Mouse (Mus musculus): Measurements from ENCODE around the gene Tmem88. TPM values are rescaled to one million over a fixed set of nuclear protein-coding genes. Genes with fewer than 3 reads are reported as not detected.

The Tmem88 gene
- polyA plus RNA-seq, 1 experiment = 9.3 TPM

GRCm38 (mm10) chr11:69366157-69366854 is 31.7 kb downstream of the Tmem88 start:
- Histone ChIP-seq H3K27ac (ENCODE audit: control insufficient read depth, insufficient read depth, low read length) (peak overlapping the region; percentile 42), H3K4me1 (replicated peaks; ENCODE audit: control insufficient read depth, insufficient read depth, low read length) (peaks cover 37% of the 10 kb centered on the region), H3K4me3 (ENCODE audit: control insufficient read depth, insufficient read depth, low read length) (peak overlapping the region; percentile 44), H3K27me3 (ENCODE audit: control insufficient read depth, insufficient read depth, low read length) (no peaks in the 10 kb centered on the region), H3K36me3 (ENCODE audit: control insufficient read depth, insufficient read depth, low read length) (peaks cover 10% of the 10 kb centered on the region; the same call in 1 of the 2 replicates)
- WGBS = under 1% methylated on average over 26 of the region's 26 CpGs
- TF ChIP-seq POLR2A (IDR thresholded peaks at IDR 0.05; ENCODE audit: control insufficient read depth, extremely low read depth, insufficient read depth, low read length, poor library complexity) = peak; percentile 51; the same call in 1 of the 2 replicates
- no peak; the same call in 1 of the 2 replicates for TF ChIP-seq CTCF (IDR thresholded peaks at IDR 0.05; ENCODE audit: borderline replicate concordance, control insufficient read depth, extremely low read depth, insufficient read depth, low read length, poor library complexity)
- peak; percentile 90 for DNase-seq

- H3K27me3 ChIP-seq (ENCODE audit: control insufficient read depth, insufficient read depth, low read length) = no peaks in the 10 kb centered on the region
- peak overlapping the region; percentile 42; the same call in 1 of the 2 replicates for H3K27ac ChIP-seq (ENCODE audit: control insufficient read depth, insufficient read depth, low read length)
- 42% methylated on average over 6 of the region's 6 CpGs for WGBS
- peak overlapping the region; percentile 44; the same call in 1 of the 2 replicates for H3K4me3 ChIP-seq (ENCODE audit: control insufficient read depth, insufficient read depth, low read length)
- H3K4me1 ChIP-seq (replicated peaks; ENCODE audit: control insufficient read depth, insufficient read depth, low read length) = peaks cover 35% of the 10 kb centered on the region
- TF ChIP-seq POLR2A (IDR thresholded peaks at IDR 0.05; ENCODE audit: control insufficient read depth, extremely low read depth, insufficient read depth, low read length, poor library complexity) = no peak
- TF ChIP-seq CTCF (IDR thresholded peaks at IDR 0.05; ENCODE audit: borderline replicate concordance, control insufficient read depth, extremely low read depth, insufficient read depth, low read length, poor library complexity) = no peak
- H3K36me3 ChIP-seq (ENCODE audit: control insufficient read depth, insufficient read depth, low read length) = peaks cover 10% of the 10 kb centered on the region; the same call in 1 of the 2 replicates
- no peak for DNase-seq
These were observed 32.3 kb downstream of the Tmem88 start for GRCm38 (mm10) chr11:69365722-69366121.

GRCm38 (mm10) chr11:69364910-69365309 is 33.1 kb downstream of the Tmem88 start:
- no peak overlapping the region for H3K27ac ChIP-seq (ENCODE audit: control insufficient read depth, insufficient read depth, low read length)
- WGBS = 22% methylated on average over 6 of the region's 6 CpGs
- no peak overlapping the region for H3K4me3 ChIP-seq (ENCODE audit: control insufficient read depth, insufficient read depth, low read length)
- H3K27me3 ChIP-seq (ENCODE audit: control insufficient read depth, insufficient read depth, low read length) = no peaks in the 10 kb centered on the region
- H3K36me3 ChIP-seq (ENCODE audit: control insufficient read depth, insufficient read depth, low read length) = peaks cover 17% of the 10 kb centered on the region
- DNase-seq = no peak
- peaks cover 34% of the 10 kb centered on the region for H3K4me1 ChIP-seq (replicated peaks; ENCODE audit: control insufficient read depth, insufficient read depth, low read length)
- TF ChIP-seq POLR2A (IDR thresholded peaks at IDR 0.05; ENCODE audit: control insufficient read depth, extremely low read depth, insufficient read depth, low read length, poor library complexity) (no peak), CTCF (IDR thresholded peaks at IDR 0.05; ENCODE audit: borderline replicate concordance, control insufficient read depth, extremely low read depth, insufficient read depth, low read length, poor library complexity) (no peak)

- DNase-seq = no peak
- H3K4me3 ChIP-seq (ENCODE audit: control insufficient read depth, insufficient read depth, low read length) = no peak overlapping the region
These were observed 33.7 kb downstream of the Tmem88 start for GRCm38 (mm10) chr11:69364376-69364775.

GRCm38 (mm10) chr11:69362479-69362878 is 35.6 kb downstream of the Tmem88 start:
- WGBS = 98% methylated on average over 2 of the region's 2 CpGs
- TF ChIP-seq POLR2A (IDR thresholded peaks at IDR 0.05; ENCODE audit: control insufficient read depth, extremely low read depth, insufficient read depth, low read length, poor library complexity) = no peak
- TF ChIP-seq CTCF (IDR thresholded peaks at IDR 0.05; ENCODE audit: borderline replicate concordance, control insufficient read depth, extremely low read depth, insufficient read depth, low read length, poor library complexity) = no peak
- H3K27ac ChIP-seq (ENCODE audit: control insufficient read depth, insufficient read depth, low read length) = no peak overlapping the region
- no peak overlapping the region for H3K4me3 ChIP-seq (ENCODE audit: control insufficient read depth, insufficient read depth, low read length)
- H3K27me3 ChIP-seq (ENCODE audit: control insufficient read depth, insufficient read depth, low read length) = no peaks in the 10 kb centered on the region
- no peak for DNase-seq
- H3K36me3 ChIP-seq (ENCODE audit: control insufficient read depth, insufficient read depth, low read length) = peaks cover 41% of the 10 kb centered on the region
- H3K4me1 ChIP-seq (replicated peaks; ENCODE audit: control insufficient read depth, insufficient read depth, low read length) = peaks cover 24% of the 10 kb centered on the region

More at GRCm38 (mm10) chr11:69364376-69364775, 33.7 kb downstream of the Tmem88 start:
- 79% methylated on average over 8 of the region's 8 CpGs for WGBS
- Histone ChIP-seq H3K4me1 (replicated peaks; ENCODE audit: control insufficient read depth, insufficient read depth, low read length) (peaks cover 34% of the 10 kb centered on the region), H3K27ac (ENCODE audit: control insufficient read depth, insufficient read depth, low read length) (no peak overlapping the region; the same call in 1 of the 2 replicates), H3K27me3 (ENCODE audit: control insufficient read depth, insufficient read depth, low read length) (no peaks in the 10 kb centered on the region), H3K36me3 (ENCODE audit: control insufficient read depth, insufficient read depth, low read length) (peaks cover 22% of the 10 kb centered on the region)
- TF ChIP-seq CTCF (IDR thresholded peaks at IDR 0.05; ENCODE audit: borderline replicate concordance, control insufficient read depth, extremely low read depth, insufficient read depth, low read length, poor library complexity) (no peak), POLR2A (IDR thresholded peaks at IDR 0.05; ENCODE audit: control insufficient read depth, extremely low read depth, insufficient read depth, low read length, poor library complexity) (no peak)

GRCm38 (mm10) chr11:69362021-69362420 is 36.0 kb downstream of the Tmem88 start:
- H3K4me3 ChIP-seq (ENCODE audit: control insufficient read depth, insufficient read depth, low read length) = no peak overlapping the region
- TF ChIP-seq POLR2A (IDR thresholded peaks at IDR 0.05; ENCODE audit: control insufficient read depth, extremely low read depth, insufficient read depth, low read length, poor library complexity) (no peak), CTCF (IDR thresholded peaks at IDR 0.05; ENCODE audit: borderline replicate concordance, control insufficient read depth, extremely low read depth, insufficient read depth, low read length, poor library complexity) (no peak)
- WGBS = 62% methylated on average over 7 of the region's 7 CpGs
- peaks cover 20% of the 10 kb centered on the region for H3K4me1 ChIP-seq (replicated peaks; ENCODE audit: control insufficient read depth, insufficient read depth, low read length)
- no peaks in the 10 kb centered on the region for H3K27me3 ChIP-seq (ENCODE audit: control insufficient read depth, insufficient read depth, low read length)
- H3K36me3 ChIP-seq (ENCODE audit: control insufficient read depth, insufficient read depth, low read length) = peaks cover 45% of the 10 kb centered on the region
- no peak for DNase-seq
- H3K27ac ChIP-seq (ENCODE audit: control insufficient read depth, insufficient read depth, low read length) = no peak overlapping the region

All from thymus, adult 2 months (tissue).